Mouse (Mus musculus) brain, embryonic 14.5 days (tissue): ENCODE measurements around the gene Vmn1r7.

ENCODE experiments used
- CTCF ChIP-seq: fragments of 200-500 bp; IDR thresholded peaks from 2 replicates; pipeline ENCODE4 v1.5.1; 2012; ENCODE audit warnings: inconsistent platforms, mild to moderate bottlenecking, moderate library complexity, borderline replicate concordance; ENCODE audit not compliant: insufficient read depth, insufficient read length; ENCODE audit errors: extremely low read depth
- POLR2A ChIP-seq: fragments of 200-500 bp; IDR thresholded peaks from 2 replicates; pipeline ENCODE4 v1.6.1; 2012; ENCODE audit warnings: mild to moderate bottlenecking, inconsistent platforms, borderline replicate concordance; ENCODE audit not compliant: poor library complexity, insufficient read depth, insufficient read length, severe bottlenecking; ENCODE audit errors: extremely low read depth

DNA sequence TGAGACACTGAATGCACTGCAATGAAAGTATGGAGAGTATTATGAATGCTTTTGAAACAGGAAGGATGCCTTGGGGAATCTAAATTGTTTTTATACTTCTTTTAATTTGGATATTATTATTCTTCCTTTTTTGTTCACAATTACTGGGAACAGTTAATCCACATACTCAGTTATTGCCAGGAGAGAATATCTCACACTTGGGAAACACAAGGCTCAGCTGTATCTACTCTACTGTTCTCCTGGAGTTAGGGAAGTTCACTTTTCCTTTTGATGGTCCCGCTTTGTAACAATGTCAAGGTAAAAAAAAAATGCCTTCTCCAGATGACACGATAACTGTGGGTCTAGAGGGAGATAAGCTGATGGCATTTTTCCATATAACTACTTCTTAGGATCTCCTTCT is 28.2 kb downstream of the Vmn1r7 start, which contains the start of gene Vmn1r6:
- TF ChIP-seq CTCF: no peak
- TF ChIP-seq POLR2A: no peak
